Mouse (Mus musculus) common myeloid progenitor, adult 5-6 weeks (primary cell): ENCODE measurements around the gene Odf3. TPM values are rescaled to one million over a fixed set of nuclear protein-coding genes. Genes with fewer than 3 reads are reported as not detected.
"Not testable (repeated sequence)": the region's sequence is repeated elsewhere in the genome, so short reads cannot be mapped to it uniquely, and the experiment has no call there.

Source experiments
- ATAC-seq: replicated peaks from 2 replicates; pipeline ENCODE4 v1.8.0; 2016; ENCODE audit warnings: low read depth, mild to moderate bottlenecking, moderate TSS enrichment, inconsistent platforms; ENCODE audit not compliant: poor library complexity, severe bottlenecking
- total RNA-seq: library from RNA; stranded (forward); fragments of 200-1000, 187-1606 nt; gene quantifications from 2 replicates; pipeline ENCODE4 v1.2.3, GENCODE M21; 2017

The Odf3 gene
- total RNA-seq, 1 experiment from 2014 or later: not detected

- ATAC-seq: peak; percentile 39
Measured at GRCm38 (mm10) chr7:140877364-140877763, 29.8 kb downstream of the Odf3 start.

GRCm38 (mm10) chr7:140879355-140879754, 31.8 kb downstream of the Odf3 start:
- ATAC-seq: peak; percentile 46

- ATAC-seq: no peak
Measured at GRCm38 (mm10) chr7:140880419-140880818, 32.8 kb downstream of the Odf3 start.

- no peak for ATAC-seq
Measured at GRCm38 (mm10) chr7:140880865-140881515, 33.4 kb downstream of the Odf3 start.

- ATAC-seq: peak; percentile 73
Measured at GRCm38 (mm10) chr7:140881696-140882468, 34.3 kb downstream of the Odf3 start, which contains the start of the genes Psmd13 and Sirt3. Psmd13 (plus strand) TSS chr7:140881968. Sirt3 (minus strand) TSS chr7:140882309.

- ATAC-seq: peak; percentile 2; the same call in 1 of the 2 replicates
Measured at GRCm38 (mm10) chr7:140882469-140882803, 34.8 kb downstream of the Odf3 start.

GRCm38 (mm10) chr7:140890636-140891035, 43.0 kb downstream of the Odf3 start:
- ATAC-seq: not testable (repeated sequence)

GRCm38 (mm10) chr7:140894031-140894430, 46.4 kb downstream of the Odf3 start:
- ATAC-seq: no peak

GRCm38 (mm10) chr7:140894611-140895010, 47.0 kb downstream of the Odf3 start:
- ATAC-seq: no peak

- no peak for ATAC-seq
Measured at GRCm38 (mm10) chr7:140897863-140898262, 50.3 kb downstream of the Odf3 start.

GRCm38 (mm10) chr7:140899121-140899520, 51.5 kb downstream of the Odf3 start:
- no peak for ATAC-seq

GRCm38 (mm10) chr7:140900220-140900619, 52.6 kb downstream of the Odf3 start, which contains the start of gene Cox8b:
Cox8b (minus strand) TSS chr7:140900446.
- ATAC-seq: no peak

Other genes with a start within 250 kb of the Odf3 start
- gene Olfr46, start 246.5 kb upstream of the Odf3 start, total RNA-seq: 0.14 TPM in 1 of 2 replicates, not detected in the other
- not detected in 2 replicates for gene Olfr61, start 218.8 kb upstream of the Odf3 start, total RNA-seq
- gene Olfr53, start 201.4 kb upstream of the Odf3 start, total RNA-seq: not detected in 2 replicates
- gene Olfr539, start 187.9 kb upstream of the Odf3 start, total RNA-seq: not detected in 2 replicates
- gene Olfr45, start 165.9 kb upstream of the Odf3 start, total RNA-seq: not detected in 2 replicates
- gene Olfr541, start 150.5 kb upstream of the Odf3 start, total RNA-seq: not detected in 2 replicates
- not detected in 2 replicates for gene Cyp2e1, start 84.1 kb upstream of the Odf3 start, total RNA-seq
- 0.15 and 0.23 TPM in 2 replicates for gene Syce1, start 60.0 kb upstream of the Odf3 start, total RNA-seq
- gene Zfp941, start 25.6 kb upstream of the Odf3 start, total RNA-seq: 1.5 and 3.0 TPM in 2 replicates
- not detected in 2 replicates for gene Urah, start 12.8 kb upstream of the Odf3 start, total RNA-seq
- gene Scgb1c1, start 2.3 kb upstream of the Odf3 start, total RNA-seq: not detected in 2 replicates
- 0.50 TPM in 1 of 2 replicates, not detected in the other for gene Gm45785, start 8.5 kb downstream of the Odf3 start, total RNA-seq
- gene Ric8a, start 9.2 kb downstream of the Odf3 start, total RNA-seq: 36.0 and 38.0 TPM in 2 replicates
- gene Bet1l, start 9.8 kb downstream of the Odf3 start, total RNA-seq: 13.8 and 24.0 TPM in 2 replicates
- gene Psmd13, start 34.2 kb downstream of the Odf3 start, total RNA-seq: 182 and 184 TPM in 2 replicates
- gene Sirt3, start 34.5 kb downstream of the Odf3 start, total RNA-seq: 34.3 and 38.6 TPM in 2 replicates
- gene Cox8b, start 52.6 kb downstream of the Odf3 start, total RNA-seq: not detected in 2 replicates
- 0.18 and 0.49 TPM in 2 replicates for gene Nlrp6, start 73.1 kb downstream of the Odf3 start, total RNA-seq
- gene Pgghg, start 93.6 kb downstream of the Odf3 start, total RNA-seq: 8.0 and 12.1 TPM in 2 replicates
- gene Ifitm5, start 102.5 kb downstream of the Odf3 start, total RNA-seq: not detected in 2 replicates
- 0.96 TPM in 1 of 2 replicates, not detected in the other for gene Gm45717, start 108.1 kb downstream of the Odf3 start, total RNA-seq
- gene Ifitm2, start 108.2 kb downstream of the Odf3 start, total RNA-seq: 275 and 332 TPM in 2 replicates
- 120 and 124 TPM in 2 replicates for gene Ifitm1, start 119.4 kb downstream of the Odf3 start, total RNA-seq
- gene Ifitm3, start 163.0 kb downstream of the Odf3 start, total RNA-seq: 143 and 146 TPM in 2 replicates
- 8.2 TPM in 1 of 2 replicates, not detected in the other for gene Ifitm6, start 170.1 kb downstream of the Odf3 start, total RNA-seq
- not detected in 2 replicates for gene Gm17387, start 181.3 kb downstream of the Odf3 start, total RNA-seq
- gene B4galnt4, start 213.3 kb downstream of the Odf3 start, total RNA-seq: 0.19 and 0.82 TPM in 2 replicates
- gene Pkp3, start 230.4 kb downstream of the Odf3 start, total RNA-seq: 0.19 and 3.4 TPM in 2 replicates